Mouse (Mus musculus) ES-E14 (cell line): ENCODE measurements at regions not wholly inside any gene's neighbourhood (a gene's known extent, or its start where the extent isn't known, plus 50 kb on each side); places are given as distances from the start of the nearest gene placed in this dataset.

Experiments used
- DNase-seq: peaks from one replicate; pipeline ENCODE4 v3.0.0-alpha.2; 2013; ENCODE audit warnings: low read depth, low spot score
- H3K27ac ChIP-seq: 2 replicates; pipeline ENCODE4 v1.5.1; 2012; ENCODE audit warnings: low read depth, mild to moderate bottlenecking, low read length, moderate library complexity, mixed read lengths; ENCODE audit not compliant: poor library complexity, insufficient read depth, severe bottlenecking
- H3K36me3 ChIP-seq: 2 replicates; pipeline ENCODE4 v1.6.1; 2012; ENCODE audit warnings: mild to moderate bottlenecking, low read length, moderate library complexity, mixed read lengths; ENCODE audit not compliant: control insufficient read depth, poor library complexity, insufficient read depth, severe bottlenecking
- H3K4me1 ChIP-seq, 2 experiments: fragments of 150-350 bp in 1 of 2; sonication (generic) in 1 of 2; 2 replicates each; pipeline ENCODE4 v1.6.1; 2012; ENCODE audit warnings: low read length in 2 of 2, mild to moderate bottlenecking in 1 of 2, mixed read lengths in 1 of 2; ENCODE audit not compliant: control insufficient read depth in 2 of 2, insufficient read depth in 2 of 2, poor library complexity in 1 of 2
- H3K4me3 ChIP-seq, 2 experiments: fragments of 150-350 bp in 1 of 2; sonication (generic) in 1 of 2; 2 replicates each; pipeline ENCODE4 v1.5.1; 2012; ENCODE audit warnings: low read length in 2 of 2, low read depth in 1 of 2, mild to moderate bottlenecking in 1 of 2, mixed read lengths in 1 of 2; ENCODE audit not compliant: insufficient read depth in 1 of 2, poor library complexity in 1 of 2, severe bottlenecking in 1 of 2
- H3K9ac ChIP-seq: 2 replicates; pipeline ENCODE4 v1.6.1; 2012; ENCODE audit warnings: low read depth, mild to moderate bottlenecking, low read length, mixed read lengths; ENCODE audit not compliant: poor library complexity, insufficient read depth, severe bottlenecking
- H3K9me3 ChIP-seq: fragments of 150-350 bp; sonication (generic); 2 replicates; pipeline ENCODE4 v1.6.1; 2012; ENCODE audit warnings: low read depth, mild to moderate bottlenecking, low read length; ENCODE audit not compliant: control insufficient read depth, insufficient read depth
- CHD2 ChIP-seq: IDR thresholded peaks from 2 replicates; pipeline ENCODE4 v1.6.1; 2014; ENCODE audit warnings: mild to moderate bottlenecking, low read depth, low read length, inconsistent platforms
- HCFC1 ChIP-seq: IDR thresholded peaks from 2 replicates; pipeline ENCODE4 v1.6.1; 2012; ENCODE audit warnings: low read length, inconsistent platforms, borderline replicate concordance; ENCODE audit not compliant: insufficient read depth
- MAFK ChIP-seq: IDR thresholded peaks from 2 replicates; pipeline ENCODE4 v1.6.1; 2014; ENCODE audit warnings: mild to moderate bottlenecking, low read depth, low read length, inconsistent platforms; ENCODE audit not compliant: insufficient read depth
- ZC3H11A ChIP-seq: IDR thresholded peaks from 2 replicates; pipeline ENCODE4 v1.6.1; 2012; ENCODE audit warnings: low read depth, mild to moderate bottlenecking, inconsistent platforms, low read length, borderline replicate concordance
- ZNF384 ChIP-seq: IDR thresholded peaks from 2 replicates; pipeline ENCODE4 v1.6.1; 2012; ENCODE audit warnings: low read depth, low read length, inconsistent platforms
- in situ Hi-C, 2 experiments: fragments of 600-800 bp; cut with MboI; formaldehyde crosslinking; loops; one replicate each; pipeline ENCODE4 v1.15.1; 2025; ENCODE audit warnings: low sequenced_read_pairs in 2 of 2, inconsistent platforms in 1 of 2; ENCODE audit not compliant: unreplicated experiment in 2 of 2

- Histone ChIP-seq H3K4me3 (no peak overlapping the region), H3K9ac (no peak overlapping the region), H3K9me3 (no peaks in the 10 kb centered on the region), H3K36me3 (no peaks in the 10 kb centered on the region), H3K27ac (no peak overlapping the region), H3K4me1 (no peaks in the 10 kb centered on the region)
- no peak for TF ChIP-seq ZNF384
- TF ChIP-seq ZC3H11A = no peak
- TF ChIP-seq HCFC1 = no peak
- TF ChIP-seq MAFK = no peak
- TF ChIP-seq CHD2 = no peak
- in situ Hi-C loops = no loop called here
- DNase-seq = no peak
These were observed 73.9 kb upstream of the Spag17 start for GRCm38 (mm10) chr3:99811276-99811675.

- H3K4me3 ChIP-seq = no peak overlapping the region
- H3K9ac ChIP-seq = no peak overlapping the region
- no peak for DNase-seq
- no peaks in the 10 kb centered on the region for H3K9me3 ChIP-seq
- TF ChIP-seq MAFK (no peak), ZC3H11A (no peak), ZNF384 (no peak), CHD2 (no peak), HCFC1 (no peak)
- H3K36me3 ChIP-seq = no peaks in the 10 kb centered on the region
- in situ Hi-C loops = no loop called here
- H3K27ac ChIP-seq = no peak overlapping the region
- no peaks in the 10 kb centered on the region for H3K4me1 ChIP-seq
These were observed 72.4 kb upstream of the Spag17 start for GRCm38 (mm10) chr3:99812836-99813235.

GRCm38 (mm10) chr3:99815115-99815514, 70.1 kb upstream of the Spag17 start:
- in situ Hi-C loops = no loop called here
- TF ChIP-seq HCFC1 = no peak
- TF ChIP-seq CHD2 = no peak
- no peak for TF ChIP-seq ZC3H11A
- no peak for TF ChIP-seq MAFK
- no peak for TF ChIP-seq ZNF384
- no peak for DNase-seq
- Histone ChIP-seq H3K9me3 (no peaks in the 10 kb centered on the region), H3K4me1 (no peaks in the 10 kb centered on the region), H3K9ac (no peak overlapping the region), H3K36me3 (no peaks in the 10 kb centered on the region), H3K27ac (no peak overlapping the region), H3K4me3 (no peak overlapping the region)

GRCm38 (mm10) chr3:99817965-99818364, 67.2 kb upstream of the Spag17 start:
- in situ Hi-C loops = no loop called here

GRCm38 (mm10) chr3:99822735-99823134, 62.5 kb upstream of the Spag17 start:
- H3K9ac ChIP-seq = no peak overlapping the region
- in situ Hi-C loops = no loop called here
- no peak overlapping the region for H3K4me3 ChIP-seq
- no peak overlapping the region for H3K27ac ChIP-seq
- no peaks in the 10 kb centered on the region for H3K36me3 ChIP-seq
- H3K9me3 ChIP-seq = no peaks in the 10 kb centered on the region
- DNase-seq = no peak
- H3K4me1 ChIP-seq = no peaks in the 10 kb centered on the region
- TF ChIP-seq MAFK (no peak), HCFC1 (no peak), ZC3H11A (no peak), CHD2 (no peak), ZNF384 (no peak)

More at GRCm38 (mm10) chr3:99817965-99818364, 67.2 kb upstream of the Spag17 start:
- no peaks in the 10 kb centered on the region for H3K9me3 ChIP-seq
- H3K36me3 ChIP-seq = no peaks in the 10 kb centered on the region
- DNase-seq = no peak
- no peaks in the 10 kb centered on the region for H3K4me1 ChIP-seq
- no peak for TF ChIP-seq CHD2
- TF ChIP-seq HCFC1 = no peak
- TF ChIP-seq MAFK = no peak
- no peak for TF ChIP-seq ZNF384
- TF ChIP-seq ZC3H11A = no peak
- no peak overlapping the region for H3K9ac ChIP-seq
- no peak overlapping the region for H3K27ac ChIP-seq
- no peak overlapping the region for H3K4me3 ChIP-seq
